Mouse (Mus musculus) hindbrain, embryonic 11.5 days (tissue): Measurements from ENCODE around the gene Iqcd. TPM values are rescaled to one million over a fixed set of nuclear protein-coding genes. Genes with fewer than 3 reads are reported as not detected.

ENCODE experiments used
- ATAC-seq: fragments of 200-750 bp; cut with Nextera tagmentation; 2 replicates; pipeline ENCODE4 v1.8.0; 2017; ENCODE audit warnings: mild to moderate bottlenecking, moderate TSS enrichment, moderate library complexity; ENCODE audit not compliant: low FRiP score
- DNase-seq: peaks from one replicate; pipeline ENCODE4 v3.0.0-alpha.2; 2015; ENCODE audit warnings: low spot score
- H3K27ac ChIP-seq: fragments of 300-500 bp; sonication (generic); 2 replicates; pipeline ENCODE4 v1.5.1; 2014; ENCODE audit warnings: mild to moderate bottlenecking, low read depth, low read length
- H3K27me3 ChIP-seq: fragments of 300-500 bp; sonication (generic); 2 replicates; pipeline ENCODE4 v1.6.1; 2014; ENCODE audit warnings: mild to moderate bottlenecking, low read length, moderate library complexity, mixed read lengths; ENCODE audit not compliant: control insufficient read depth, insufficient read depth
- H3K36me3 ChIP-seq: fragments of 300-500 bp; sonication (generic); 2 replicates; pipeline ENCODE4 v1.6.1; 2014; ENCODE audit warnings: mild to moderate bottlenecking, low read length, moderate library complexity, mixed read lengths; ENCODE audit not compliant: control insufficient read depth, insufficient read depth
- H3K4me1 ChIP-seq: fragments of 300-500 bp; sonication (generic); replicated peaks from 2 replicates; pipeline ENCODE4 v1.6.1; 2014; ENCODE audit warnings: low read length, mixed read lengths; ENCODE audit not compliant: control insufficient read depth, insufficient read depth
- H3K4me2 ChIP-seq: fragments of 300-500 bp; sonication (generic); replicated peaks from 2 replicates; pipeline ENCODE4 v1.6.1; 2014; ENCODE audit warnings: mild to moderate bottlenecking, low read depth, low read length
- H3K4me3 ChIP-seq: fragments of 300-500 bp; sonication (generic); 2 replicates; pipeline ENCODE4 v1.5.1; 2014; ENCODE audit warnings: low read depth, low read length
- H3K9ac ChIP-seq: fragments of 300-500 bp; sonication (generic); 2 replicates; pipeline ENCODE4 v1.6.1; 2014; ENCODE audit warnings: low read depth, low read length
- H3K9me3 ChIP-seq: fragments of 300-500 bp; sonication (generic); 2 replicates; pipeline ENCODE4 v1.6.1; 2016; ENCODE audit warnings: low read length; ENCODE audit not compliant: control insufficient read depth
- WGBS: fragments of 180-500 bp; shearing (Covaris S2); extraction: QIAGEN DNeasy Blood & Tissue Kit; methylation state at CpG from one replicate; pipeline ENCODE4 v1.1.7; 2014; 5-methylcytosine and 5-hydroxymethylcytosine counted together
- polyA plus RNA-seq: library from polyadenylated mRNA; unstranded; fragments of >200 nt; fragmentation: Nextera tagmentation; extraction: Ambion mirVana; gene quantifications from 2 replicates; pipeline ENCODE4 v1.2.1, GENCODE M21; 2014

Iqcd gene
- polyA plus RNA-seq, 1 experiment from 2014 or later: 1.1 TPM

GRCm38 (mm10) chr5:120578504-120579081, 10.2 kb upstream of the Iqcd start:
- no peak overlapping the region for H3K4me3 ChIP-seq
- no peak overlapping the region for H3K9ac ChIP-seq
- DNase-seq: peak; percentile 30
- H3K36me3 ChIP-seq: no peaks in the 10 kb centered on the region
- WGBS: 57% methylated on average over 12 of the region's 12 CpGs
- no peak overlapping the region for H3K4me2 ChIP-seq
- H3K27me3 ChIP-seq: no peaks in the 10 kb centered on the region
- no peak for ATAC-seq
- H3K27ac ChIP-seq: peak overlapping the region; percentile 21; the same call in 1 of the 2 replicates
- H3K4me1 ChIP-seq: peaks cover 5% of the 10 kb centered on the region; the same call in 1 of the 2 replicates
- no peaks in the 10 kb centered on the region for H3K9me3 ChIP-seq

- Histone ChIP-seq H3K27ac (no peak overlapping the region), H3K9me3 (no peaks in the 10 kb centered on the region), H3K36me3 (no peaks in the 10 kb centered on the region), H3K4me3 (no peak overlapping the region), H3K4me2 (no peak overlapping the region), H3K27me3 (no peaks in the 10 kb centered on the region), H3K9ac (no peak overlapping the region), H3K4me1 (peaks cover 5% of the 10 kb centered on the region; the same call in 1 of the 2 replicates)
- ATAC-seq (no peak), DNase-seq (peak; percentile 22)
- WGBS: 63% methylated on average over 26 of the region's 26 CpGs
These were observed 9.5 kb upstream of the Iqcd start for GRCm38 (mm10) chr5:120579211-120579897.

- WGBS: 88% methylated on average over 26 of the region's 26 CpGs
- Histone ChIP-seq H3K4me3 (no peak overlapping the region), H3K4me2 (no peak overlapping the region), H3K27ac (no peak overlapping the region), H3K9me3 (no peaks in the 10 kb centered on the region), H3K36me3 (no peaks in the 10 kb centered on the region), H3K4me1 (peaks cover 7% of the 10 kb centered on the region; the same call in 1 of the 2 replicates), H3K27me3 (no peaks in the 10 kb centered on the region), H3K9ac (no peak overlapping the region)
- ATAC-seq: no peak
- DNase-seq: no peak
These were observed 8.8 kb upstream of the Iqcd start for GRCm38 (mm10) chr5:120579898-120580626.

GRCm38 (mm10) chr5:120582002-120582401, 6.8 kb upstream of the Iqcd start:
- peaks cover 8% of the 10 kb centered on the region; the same call in 1 of the 2 replicates for H3K4me1 ChIP-seq
- no peak overlapping the region for H3K4me3 ChIP-seq
- no peak for DNase-seq
- no peak overlapping the region for H3K4me2 ChIP-seq
- 81% methylated on average over 9 of the region's 9 CpGs for WGBS
- H3K9ac ChIP-seq: no peak overlapping the region
- H3K27ac ChIP-seq: no peak overlapping the region
- H3K27me3 ChIP-seq: no peaks in the 10 kb centered on the region
- no peaks in the 10 kb centered on the region for H3K36me3 ChIP-seq
- H3K9me3 ChIP-seq: no peaks in the 10 kb centered on the region
- no peak for ATAC-seq

GRCm38 (mm10) chr5:120583511-120583910, 5.3 kb upstream of the Iqcd start:
- Histone ChIP-seq H3K4me1 (peaks cover 11% of the 10 kb centered on the region), H3K4me2 (no peak overlapping the region), H3K9ac (no peak overlapping the region), H3K9me3 (no peaks in the 10 kb centered on the region), H3K27ac (no peak overlapping the region), H3K36me3 (no peaks in the 10 kb centered on the region), H3K4me3 (no peak overlapping the region), H3K27me3 (no peaks in the 10 kb centered on the region)
- 93% methylated on average over 4 of the region's 4 CpGs for WGBS
- DNase-seq (no peak), ATAC-seq (no peak)

GRCm38 (mm10) chr5:120584968-120585367, 3.8 kb upstream of the Iqcd start:
- Histone ChIP-seq H3K4me2 (no peak overlapping the region), H3K36me3 (no peaks in the 10 kb centered on the region), H3K4me1 (peaks cover 5% of the 10 kb centered on the region), H3K27me3 (no peaks in the 10 kb centered on the region), H3K9ac (no peak overlapping the region), H3K4me3 (no peak overlapping the region), H3K27ac (no peak overlapping the region), H3K9me3 (no peaks in the 10 kb centered on the region)
- 44% methylated on average over 15 of the region's 15 CpGs for WGBS
- DNase-seq: peak; percentile 30
- ATAC-seq: no peak

- Histone ChIP-seq H3K27me3 (no peaks in the 10 kb centered on the region), H3K4me2 (peak overlapping the region; percentile 80), H3K9me3 (no peaks in the 10 kb centered on the region), H3K36me3 (no peaks in the 10 kb centered on the region), H3K27ac (no peak overlapping the region), H3K4me1 (peaks cover 5% of the 10 kb centered on the region), H3K4me3 (no peak overlapping the region; the same call in 1 of the 2 replicates), H3K9ac (no peak overlapping the region)
- whole genome bisulfite sequencing: 14% methylated on average over 17 of the region's 17 CpGs
- ATAC-seq (no peak), DNase-seq (no peak)
These were observed 1.8 kb upstream of the Iqcd start for GRCm38 (mm10) chr5:120586741-120587615.

- Histone ChIP-seq H3K4me3 (peak overlapping the region; percentile 58), H3K36me3 (no peaks in the 10 kb centered on the region), H3K27ac (no peak overlapping the region), H3K4me2 (peak overlapping the region; percentile 80), H3K9ac (no peak overlapping the region; the same call in 1 of the 2 replicates), H3K4me1 (peaks cover 5% of the 10 kb centered on the region), H3K9me3 (no peaks in the 10 kb centered on the region), H3K27me3 (no peaks in the 10 kb centered on the region)
- no peak for ATAC-seq
- 37% methylated on average over 9 of the region's 9 CpGs for WGBS
- peak; percentile 28 for DNase-seq
These were observed 1.2 kb upstream of the Iqcd start for GRCm38 (mm10) chr5:120587616-120587926.
